Mouse (Mus musculus) kidney, embryonic 16.5 days (tissue): ENCODE measurements at regions not wholly inside any gene's neighbourhood (a gene's known extent, or its start where the extent isn't known, plus 50 kb on each side); places are given as distances from the start of the nearest gene placed in this dataset.

Source experiments
- ATAC-seq: fragments of 200-750 bp; cut with Nextera tagmentation; 2 replicates; pipeline ENCODE4 v1.8.0; 2017; ENCODE audit warnings: moderate TSS enrichment; ENCODE audit not compliant: low FRiP score, low TSS enrichment
- H3K27ac ChIP-seq: fragments of 300-500 bp; sonication (generic); 2 replicates; pipeline ENCODE4 v1.5.1; 2014; ENCODE audit warnings: low read length
- H3K27me3 ChIP-seq: fragments of 300-500 bp; sonication (generic); 2 replicates; pipeline ENCODE4 v1.6.1; 2014; ENCODE audit warnings: low read length, control low read depth, mixed read lengths; ENCODE audit not compliant: insufficient read depth
- H3K36me3 ChIP-seq: fragments of 300-500 bp; sonication (generic); 2 replicates; pipeline ENCODE4 v1.6.1; 2014; ENCODE audit warnings: low read length, control low read depth, mixed read lengths; ENCODE audit not compliant: insufficient read depth
- H3K4me1 ChIP-seq: fragments of 300-500 bp; sonication (generic); 2 replicates; pipeline ENCODE4 v1.6.1; 2014; ENCODE audit warnings: low read length, control low read depth, mixed read lengths; ENCODE audit not compliant: insufficient read depth
- H3K4me2 ChIP-seq: fragments of 300-500 bp; sonication (generic); replicated peaks from 2 replicates; pipeline ENCODE4 v1.6.1; 2014; ENCODE audit warnings: low read depth, low read length
- H3K4me3 ChIP-seq: fragments of 300-500 bp; sonication (generic); 2 replicates; pipeline ENCODE4 v1.5.1; 2014; ENCODE audit warnings: mild to moderate bottlenecking, low read length
- H3K9ac ChIP-seq: fragments of 300-500 bp; sonication (generic); replicated peaks from 2 replicates; pipeline ENCODE4 v1.6.1; 2014; ENCODE audit warnings: low read length
- H3K9me3 ChIP-seq: fragments of 300-500 bp; sonication (generic); 2 replicates; pipeline ENCODE4 v1.6.1; 2016; ENCODE audit warnings: low read length, control low read depth
- WGBS: fragments of 180-500 bp; shearing (Covaris S2); extraction: QIAGEN DNeasy Blood & Tissue Kit; methylation state at CpG from one replicate; pipeline ENCODE4 v1.1.7; 2014; 5-methylcytosine and 5-hydroxymethylcytosine counted together

GRCm38 (mm10) chr8:89289017-89289416 lies 245.1 kb upstream of the Sall1 start:
- Histone ChIP-seq H3K36me3 (no peaks in the 10 kb centered on the region; the same call in 1 of the 2 replicates), H3K9ac (no peak overlapping the region), H3K4me3 (no peak overlapping the region), H3K4me1 (peaks cover 32% of the 10 kb centered on the region), H3K4me2 (no peak overlapping the region), H3K27me3 (no peaks in the 10 kb centered on the region), H3K27ac (peak overlapping the region; percentile 28), H3K9me3 (no peaks in the 10 kb centered on the region; the same call in 1 of the 2 replicates)
- 7% methylated on average over 5 of the region's 5 CpGs for WGBS
- ATAC-seq = peak; percentile 35; the same call in 1 of the 2 replicates

- Histone ChIP-seq H3K27ac (peak overlapping the region; percentile 89), H3K4me2 (no peak overlapping the region), H3K4me1 (peaks cover 34% of the 10 kb centered on the region), H3K4me3 (no peak overlapping the region), H3K36me3 (no peaks in the 10 kb centered on the region; the same call in 1 of the 2 replicates), H3K9me3 (no peaks in the 10 kb centered on the region; the same call in 1 of the 2 replicates), H3K9ac (peak overlapping the region; percentile 12; the same call in 1 of the 2 replicates), H3K27me3 (no peaks in the 10 kb centered on the region)
- WGBS = 57% methylated on average over 14 of the region's 14 CpGs
- ATAC-seq = peak; percentile 47; the same call in 1 of the 2 replicates
Measured at GRCm38 (mm10) chr8:89284871-89285564, 241.1 kb upstream of the Sall1 start.

GRCm38 (mm10) chr8:89283105-89284096 lies 239.4 kb upstream of the Sall1 start:
- peak; percentile 93 for ATAC-seq
- Histone ChIP-seq H3K4me2 (no peak overlapping the region), H3K4me3 (no peak overlapping the region), H3K27ac (peak overlapping the region; percentile 82), H3K27me3 (no peaks in the 10 kb centered on the region), H3K4me1 (peaks cover 19% of the 10 kb centered on the region), H3K9me3 (no peaks in the 10 kb centered on the region; the same call in 1 of the 2 replicates), H3K9ac (no peak overlapping the region), H3K36me3 (no peaks in the 10 kb centered on the region; the same call in 1 of the 2 replicates)
- 50% methylated on average over 17 of the region's 17 CpGs for WGBS

- H3K9me3 ChIP-seq = no peaks in the 10 kb centered on the region
- peaks cover 9% of the 10 kb centered on the region for H3K4me1 ChIP-seq
- H3K27me3 ChIP-seq = no peaks in the 10 kb centered on the region
- no peak overlapping the region for H3K4me2 ChIP-seq
- no peak overlapping the region for H3K4me3 ChIP-seq
- no peak overlapping the region for H3K9ac ChIP-seq
- H3K36me3 ChIP-seq = no peaks in the 10 kb centered on the region
- ATAC-seq = no peak
- H3K27ac ChIP-seq = no peak overlapping the region
- WGBS = 79% methylated on average over 3 of the region's 3 CpGs
Measured at GRCm38 (mm10) chr8:89279844-89280243, 235.9 kb upstream of the Sall1 start.

GRCm38 (mm10) chr8:89279142-89279541 lies 235.2 kb upstream of the Sall1 start:
- H3K9ac ChIP-seq = no peak overlapping the region
- no peaks in the 10 kb centered on the region for H3K9me3 ChIP-seq
- H3K4me2 ChIP-seq = no peak overlapping the region
- ATAC-seq = no peak
- no peaks in the 10 kb centered on the region for H3K27me3 ChIP-seq
- peaks cover 4% of the 10 kb centered on the region; the same call in 1 of the 2 replicates for H3K4me1 ChIP-seq
- no peaks in the 10 kb centered on the region for H3K36me3 ChIP-seq
- no peak overlapping the region for H3K27ac ChIP-seq
- H3K4me3 ChIP-seq = no peak overlapping the region
- WGBS = 87% methylated on average over 6 of the region's 6 CpGs

GRCm38 (mm10) chr8:89273276-89273675 lies 229.3 kb upstream of the Sall1 start:
- peak overlapping the region; percentile 31; the same call in 1 of the 2 replicates for H3K27ac ChIP-seq
- H3K27me3 ChIP-seq = no peaks in the 10 kb centered on the region
- H3K9ac ChIP-seq = no peak overlapping the region
- 0 out of 2 replicates have a peak, but pooled peaks cover 7% of the 10 kb centered on the region for H3K4me1 ChIP-seq
- no peak for ATAC-seq
- WGBS = 32% methylated on average over 4 of the region's 4 CpGs
- H3K4me3 ChIP-seq = no peak overlapping the region; the same call in 1 of the 2 replicates
- 0 out of 2 replicates have a peak overlapping the region, but pooled peaks have one; percentile 60 for H3K4me2 ChIP-seq
- no peaks in the 10 kb centered on the region for H3K36me3 ChIP-seq
- H3K9me3 ChIP-seq = no peaks in the 10 kb centered on the region

GRCm38 (mm10) chr8:89272381-89272815 lies 228.4 kb upstream of the Sall1 start:
- H3K4me3 ChIP-seq = peak overlapping the region; percentile 36
- 0 out of 2 replicates have a peak, but pooled peaks cover 7% of the 10 kb centered on the region for H3K4me1 ChIP-seq
- H3K9ac ChIP-seq = peak overlapping the region; percentile 54; the same call in 1 of the 2 replicates
- H3K4me2 ChIP-seq = peak overlapping the region; percentile 60
- no peaks in the 10 kb centered on the region for H3K27me3 ChIP-seq
- H3K36me3 ChIP-seq = no peaks in the 10 kb centered on the region
- 1% methylated on average over 28 of the region's 28 CpGs for WGBS
- 0 out of 2 replicates have a peak, but pooled peaks have one; percentile 50 for ATAC-seq
- H3K27ac ChIP-seq = peak overlapping the region; percentile 57
- H3K9me3 ChIP-seq = peaks cover 4% of the 10 kb centered on the region; the same call in 1 of the 2 replicates

- Histone ChIP-seq H3K9ac (peak overlapping the region; percentile 54; the same call in 1 of the 2 replicates), H3K27ac (peak overlapping the region; percentile 71)
- ATAC-seq = peak; percentile 89
Measured at GRCm38 (mm10) chr8:89271381-89272355, 227.7 kb upstream of the Sall1 start.

More at GRCm38 (mm10) chr8:89271381-89272355, 227.7 kb upstream of the Sall1 start:
- Histone ChIP-seq H3K27me3 (no peaks in the 10 kb centered on the region), H3K4me1 (0 out of 2 replicates have a peak, but pooled peaks cover 7% of the 10 kb centered on the region), H3K9me3 (peaks cover 4% of the 10 kb centered on the region; the same call in 1 of the 2 replicates), H3K4me2 (peak overlapping the region; percentile 60), H3K4me3 (peak overlapping the region; percentile 36), H3K36me3 (no peaks in the 10 kb centered on the region)
- 25% methylated on average over 21 of the region's 22 CpGs for WGBS
